Mouse (Mus musculus): Measurements from ENCODE around the gene Tlk1.

- TF ChIP-seq CTCF (IDR thresholded peaks at IDR 0.05; ENCODE audit: borderline replicate concordance, extremely low read depth, insufficient read depth, insufficient read length): no peak
- no peak for TF ChIP-seq POLR2A (IDR thresholded peaks at IDR 0.05; ENCODE audit: borderline replicate concordance, extremely low read depth, insufficient read depth, insufficient read length, poor library complexity, severe bottlenecking)
These were observed 6.3 kb upstream of the Tlk1 start for GRCm38 (mm10) chr2:70831709-70832350.

Data from brain, embryonic 14.5 days (tissue).